Mouse (Mus musculus): ENCODE measurements around the gene Pfkfb1. TPM values are rescaled to one million over a fixed set of nuclear protein-coding genes. Genes with fewer than 3 reads are reported as not detected.

Gene Pfkfb1
- total RNA-seq (2021), result 10 to 100 TPM; 30.0 to 47.1 TPM
- long read RNA-seq, experiment 1, transcript Pfkfb1-202 (14 exons, 1,872 nt), result minor isoform, 8 of 34 reads
- long read RNA-seq, experiment 1, transcript Pfkfb1-201 (14 exons, 1,739 nt), result major isoform, 17 of 34 reads
- long read RNA-seq, experiment 1, partial matches to known transcripts, result 5 of 34 reads
- long read RNA-seq, experiment 1, other reads (novel, unspliced or antisense), result 4 of 34 reads
- long read RNA-seq, experiment 2, transcript Pfkfb1-201 (14 exons, 1,739 nt), result major isoform, 17 of 25 reads
- long read RNA-seq, experiment 2, partial matches to known transcripts, result 1 of 25 reads
- long read RNA-seq, experiment 2, other reads (novel, unspliced or antisense), result 4 of 25 reads

GRCm38 (mm10) chrX:150588023-150588764, at the start of gene Pfkfb1:
TSS of gene Pfkfb1 (plus strand) at chrX:150588229.
- peak; percentile 76 for DNase-seq (ENCODE audit: low spot score)

- DNase-seq (ENCODE audit: low spot score), result no peak
Observed at GRCm38 (mm10) chrX:150540111-150540510, 47.9 kb upstream of the Pfkfb1 start.

DNA sequence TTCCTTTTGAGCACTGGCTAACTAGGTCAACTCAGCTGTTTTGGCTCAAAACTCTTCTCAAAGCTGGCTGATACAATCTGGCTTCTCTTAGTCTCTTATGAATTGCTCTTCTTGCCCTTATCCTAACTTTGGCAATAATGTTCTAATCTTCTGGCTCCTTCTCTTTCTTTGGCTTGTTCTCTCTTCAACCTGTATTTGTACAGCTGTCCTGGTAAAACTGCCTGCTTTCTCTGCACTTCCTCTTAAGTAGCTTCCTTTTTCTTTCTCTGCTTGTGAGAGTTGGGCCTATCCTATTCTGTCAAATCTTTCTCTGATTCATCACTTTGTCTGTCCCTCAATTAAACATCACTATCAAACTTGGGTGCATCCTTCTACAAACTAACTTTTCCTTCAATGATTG, 46.3 kb upstream of the Pfkfb1 start:
- no peak for DNase-seq (ENCODE audit: low spot score)

DNA sequence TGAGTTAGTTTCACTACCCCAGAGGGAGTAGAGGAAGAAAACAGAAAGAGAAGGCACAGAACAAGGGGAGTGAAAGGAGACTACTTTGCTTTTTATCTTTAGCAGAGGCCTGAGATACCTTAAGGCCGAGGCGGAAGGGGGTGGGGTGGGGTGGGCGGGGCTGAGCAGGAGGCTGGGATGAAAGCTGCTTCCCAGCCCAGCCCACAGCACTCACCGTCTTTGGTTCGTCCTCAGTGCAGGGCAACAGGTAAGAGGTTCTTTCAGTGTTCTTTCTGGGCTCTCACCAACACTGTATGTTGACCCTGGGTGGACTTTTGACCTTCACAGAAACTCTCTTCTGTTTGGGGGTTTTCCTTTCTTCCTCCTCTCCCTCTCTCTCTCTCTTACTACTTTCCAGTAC, 40.8 kb upstream of the Pfkfb1 start, which contains the start of gene Alas2:
Gene Alas2 (plus strand): TSS at position 137 of the 400 bp plus-strand sequence.
- DNase-seq (ENCODE audit: low spot score), result no peak

- no peak for DNase-seq (ENCODE audit: low spot score)
Observed at GRCm38 (mm10) chrX:150549639-150550038, 38.4 kb upstream of the Pfkfb1 start.

DNA sequence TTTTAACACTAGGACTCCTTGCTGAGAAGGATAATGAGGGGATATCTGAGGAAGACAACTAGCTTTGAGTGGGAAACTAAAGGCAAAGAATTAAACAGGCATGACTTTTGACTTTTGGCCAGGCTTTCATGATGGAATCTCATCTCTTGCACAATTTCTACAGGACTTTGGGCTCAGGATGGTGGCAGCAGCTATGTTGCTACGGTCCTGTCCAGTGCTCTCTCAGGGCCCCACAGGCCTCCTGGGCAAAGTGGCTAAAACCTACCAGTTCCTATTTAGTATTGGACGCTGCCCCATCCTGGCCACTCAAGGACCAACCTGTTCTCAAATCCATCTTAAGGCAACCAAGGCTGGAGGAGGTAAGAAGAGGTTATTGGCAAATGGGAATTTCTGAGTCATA, 36.0 kb upstream of the Pfkfb1 start:
- no peak for DNase-seq (ENCODE audit: low spot score)

GRCm38 (mm10) chrX:150554032-150554431, 34.0 kb upstream of the Pfkfb1 start:
- DNase-seq (ENCODE audit: low spot score), result no peak

DNA sequence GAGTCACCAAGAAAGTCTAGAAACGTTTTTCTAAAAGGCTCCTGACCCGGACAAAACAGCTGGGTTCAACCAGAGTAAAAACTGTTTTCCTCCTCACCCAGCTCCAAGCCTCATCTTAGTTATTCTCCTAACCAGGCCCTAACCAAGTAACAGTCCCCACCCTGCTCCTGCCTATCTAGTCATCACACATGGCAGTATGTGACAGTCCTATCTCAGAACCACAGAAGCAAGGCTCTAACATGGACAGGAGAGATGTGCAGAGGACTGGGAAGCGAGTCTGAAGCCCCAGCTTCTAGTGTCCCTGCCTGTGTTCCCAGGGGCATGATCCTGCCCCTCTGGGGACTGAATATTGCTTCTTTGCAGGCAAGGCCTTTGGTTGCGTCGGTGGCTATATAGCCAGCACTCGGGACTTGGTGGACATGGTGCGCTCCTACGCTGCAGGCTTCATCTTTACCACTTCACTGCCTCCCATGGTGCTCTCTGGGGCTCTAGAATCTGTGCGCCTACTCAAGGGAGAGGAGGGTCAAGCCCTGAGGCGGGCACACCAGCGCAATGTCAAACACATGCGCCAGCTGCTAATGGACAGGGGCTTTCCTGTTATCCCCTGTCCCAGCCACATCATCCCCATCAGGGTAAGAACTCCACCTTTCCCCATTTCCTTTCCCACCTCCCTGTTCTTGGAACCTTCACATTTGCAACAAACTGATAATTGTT, 23.2 kb upstream of the Pfkfb1 start:
- no peak for DNase-seq (ENCODE audit: low spot score)

DNA sequence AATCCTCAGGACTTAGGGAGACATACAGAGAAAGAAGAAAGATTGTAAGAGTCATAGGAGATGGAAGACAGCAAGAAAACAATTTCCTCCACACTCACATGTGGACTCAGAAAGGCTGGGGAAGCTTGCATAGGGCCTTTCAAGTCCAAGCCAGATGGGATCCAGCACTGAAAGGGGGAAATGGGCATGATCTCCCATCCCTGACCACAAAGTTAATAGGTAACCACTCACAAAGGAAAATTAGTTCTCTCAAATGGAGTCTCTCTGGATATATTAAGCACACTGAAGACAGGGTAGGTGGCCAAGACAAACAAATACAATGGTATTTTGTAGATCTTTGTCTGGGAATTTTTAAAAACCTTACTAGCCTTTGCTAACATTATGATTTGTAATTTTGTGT, 6.1 kb upstream of the Pfkfb1 start:
- no peak for DNase-seq (ENCODE audit: low spot score)

DNA sequence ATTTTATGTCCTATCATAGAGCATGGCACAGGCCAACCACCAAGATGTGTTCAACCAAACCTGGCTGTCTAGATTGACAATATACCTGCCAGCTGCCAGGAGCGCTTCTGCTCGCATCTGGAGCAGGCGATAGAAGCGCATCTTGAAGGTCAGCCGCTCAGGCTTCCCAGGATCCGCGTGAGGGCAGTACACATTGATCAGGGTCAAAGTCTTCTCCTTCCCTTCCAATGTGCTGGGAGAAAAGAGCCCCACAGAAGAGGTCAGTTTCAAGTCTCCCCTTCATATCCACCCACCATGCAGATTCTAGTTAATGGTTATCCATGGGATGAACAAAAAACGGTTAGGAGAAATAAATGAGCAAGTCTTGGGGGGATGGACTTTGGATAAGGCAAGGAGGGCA, 2.9 kb upstream of the Pfkfb1 start:
- DNase-seq (ENCODE audit: low spot score), result no peak

- DNase-seq (ENCODE audit: low spot score), result peak; percentile 21
Observed at GRCm38 (mm10) chrX:150589696-150590095, 1.7 kb downstream of the Pfkfb1 start, which contains the start of gene Apex2. TSS of gene Apex2 (minus strand) at chrX:150589868.

- peak; percentile 12 for DNase-seq (ENCODE audit: low spot score)
Observed at GRCm38 (mm10) chrX:150593266-150594035, 5.4 kb downstream of the Pfkfb1 start.

DNA sequence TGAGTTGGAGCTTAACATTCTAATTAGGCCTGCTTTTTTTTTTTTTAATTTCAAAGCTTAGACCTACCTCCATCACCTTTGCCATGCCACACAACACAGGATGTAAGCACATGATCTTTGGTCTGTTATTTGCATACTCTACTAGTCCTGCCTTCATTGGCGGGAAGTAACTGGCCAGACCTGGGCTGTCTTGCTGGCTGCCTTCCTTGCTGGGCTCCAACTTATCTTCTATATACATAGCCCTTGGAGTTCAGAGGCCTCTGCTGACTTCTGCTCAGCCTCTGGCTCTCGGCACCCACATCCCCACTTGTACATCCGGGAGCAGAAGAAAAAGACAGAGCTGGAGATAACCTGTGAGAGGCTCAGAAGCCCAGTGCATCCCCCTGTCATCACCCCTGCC, 6.1 kb downstream of the Pfkfb1 start:
- DNase-seq (ENCODE audit: low spot score), result no peak

GRCm38 (mm10) chrX:150595016-150595760, 7.2 kb downstream of the Pfkfb1 start:
- DNase-seq (ENCODE audit: low spot score), result peak; percentile 13

DNA sequence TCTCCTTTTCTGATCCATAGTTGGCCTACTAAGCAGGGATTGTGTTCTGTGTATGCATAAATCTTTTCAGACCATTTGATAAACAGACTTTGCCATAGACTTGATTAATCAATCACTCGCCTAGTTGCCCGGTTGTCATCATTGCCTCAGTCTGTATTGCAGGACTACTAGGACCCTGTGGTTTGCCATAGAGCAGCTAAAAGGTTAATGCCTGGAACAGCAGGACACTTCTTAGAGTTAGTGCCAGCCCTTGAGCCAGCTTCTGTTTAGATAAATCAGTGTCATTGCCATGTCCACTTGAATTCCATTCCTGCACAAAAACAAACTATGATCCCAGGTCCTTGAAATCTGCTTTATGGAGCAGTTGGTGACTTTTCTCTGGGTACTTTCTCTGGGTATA, 10.9 kb downstream of the Pfkfb1 start:
- peak; percentile 10 for DNase-seq (ENCODE audit: low spot score)

GRCm38 (mm10) chrX:150636421-150636820, 48.4 kb downstream of the Pfkfb1 start:
- no peak for DNase-seq (ENCODE audit: low spot score)

GRCm38 (mm10) chrX:150656122-150656907, 68.3 kb downstream of the Pfkfb1 start:
- DNase-seq (ENCODE audit: low spot score), result no peak

DNA sequence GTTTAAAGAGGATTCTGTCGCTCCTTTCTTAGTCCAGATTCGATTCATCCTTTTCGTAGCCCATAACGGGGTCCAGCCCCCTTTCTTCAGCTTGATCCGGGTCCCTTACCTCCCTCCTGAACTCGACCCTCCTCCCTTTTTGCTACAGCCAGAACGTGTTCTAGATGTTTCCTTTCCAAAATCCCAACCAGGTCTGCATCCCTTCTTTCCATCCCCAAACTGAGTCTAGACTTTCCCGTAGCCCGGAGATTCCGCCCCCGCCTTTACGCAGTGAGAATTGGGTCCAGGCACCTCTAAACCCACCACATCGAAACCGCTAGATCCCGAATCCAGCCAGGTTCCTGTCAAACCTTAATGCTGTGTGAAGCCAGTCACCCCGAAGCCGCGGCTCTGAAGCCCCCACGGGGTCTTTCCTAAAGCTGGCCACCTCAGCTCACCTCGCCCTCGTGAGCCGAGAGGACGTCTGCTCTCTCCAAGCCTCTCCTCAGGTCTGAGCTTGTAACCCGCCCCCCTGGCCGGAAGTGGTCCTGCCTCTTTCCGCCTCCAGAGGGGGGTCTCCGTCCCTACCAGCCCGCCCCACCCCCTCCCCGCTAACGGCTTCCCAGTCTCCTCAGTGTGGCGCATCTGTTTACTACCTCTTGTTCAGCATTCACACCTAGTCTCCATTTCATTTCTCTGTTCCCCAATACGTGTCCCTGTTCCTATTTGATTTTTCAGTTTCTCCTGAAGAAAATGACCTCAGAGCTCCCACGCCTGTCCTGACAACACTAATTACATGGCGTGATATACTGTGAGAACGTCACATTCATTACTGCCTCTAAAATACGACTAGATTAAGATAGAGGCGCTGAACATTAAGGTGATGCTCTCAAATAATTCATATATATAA, 69.1 kb downstream of the Pfkfb1 start, which contains the start of gene Tro:
Gene Tro (minus strand): TSS at position 676 of the 889 bp plus-strand sequence.
- no peak for DNase-seq (ENCODE audit: low spot score)

DNA sequence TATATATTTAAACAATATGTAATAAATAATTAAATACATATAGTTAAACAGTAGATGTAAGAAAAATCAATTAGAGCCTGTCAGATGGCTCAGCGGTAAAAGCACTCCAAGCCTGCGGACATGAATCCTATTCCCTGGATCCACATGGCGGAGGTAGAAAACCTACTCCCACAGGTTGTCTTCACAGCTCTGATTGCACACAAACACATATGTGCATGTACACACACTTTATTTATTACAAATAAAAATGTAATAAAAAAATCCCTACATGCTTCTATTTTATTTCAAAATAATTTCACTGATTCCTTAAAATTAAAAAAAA, 69.7 kb downstream of the Pfkfb1 start:
- DNase-seq (ENCODE audit: low spot score), result no peak
